Mouse (Mus musculus) small intestine, adult 2 months (tissue): Measurements from ENCODE around the gene Ccer2. TPM values are rescaled to one million over a fixed set of nuclear protein-coding genes. Genes with fewer than 3 reads are reported as not detected.
A peak's percentile ranks its signal among the peaks of the same experiment; 100 is the strongest.

Source experiments
- H3K27ac ChIP-seq: fragments of 200-500 bp; 2 replicates; pipeline ENCODE4 v1.5.1; 2012; ENCODE audit warnings: low read depth, low read length, control low read depth, inconsistent platforms; ENCODE audit not compliant: insufficient read depth
- H3K27me3 ChIP-seq: fragments of 200-500 bp; 2 replicates; pipeline ENCODE4 v1.6.1; 2012; ENCODE audit warnings: mild to moderate bottlenecking, moderate library complexity, low read length, inconsistent platforms; ENCODE audit not compliant: control insufficient read depth, insufficient read depth
- H3K36me3 ChIP-seq: fragments of 200-500 bp; 2 replicates; pipeline ENCODE4 v1.6.1; 2012; ENCODE audit warnings: mild to moderate bottlenecking, low read length, control low read depth, inconsistent platforms; ENCODE audit not compliant: control insufficient read depth, insufficient read depth
- H3K4me1 ChIP-seq: fragments of 200-500 bp; 2 replicates; pipeline ENCODE4 v1.6.1; 2012; ENCODE audit warnings: low read length, inconsistent platforms, mixed read lengths; ENCODE audit not compliant: control insufficient read depth, insufficient read depth, insufficient read length
- H3K4me3 ChIP-seq: fragments of 200-500 bp; 2 replicates; pipeline ENCODE4 v1.5.1; 2012; ENCODE audit warnings: low read depth, mild to moderate bottlenecking, control low read depth, inconsistent platforms, low read length, moderate library complexity
- CTCF ChIP-seq: fragments of 200-500 bp; IDR thresholded peaks from 2 replicates; pipeline ENCODE4 v1.5.1; 2012; ENCODE audit warnings: low read depth, mild to moderate bottlenecking, control low read depth, inconsistent platforms, low read length, moderate library complexity, mixed read lengths; ENCODE audit not compliant: insufficient replicate concordance, insufficient read length; ENCODE audit errors: extremely low read depth
- POLR2A ChIP-seq: fragments of 200-500 bp; IDR thresholded peaks from 2 replicates; pipeline ENCODE4 v1.6.1; 2012; ENCODE audit warnings: low read depth, mild to moderate bottlenecking, control low read depth, inconsistent platforms, low read length, moderate library complexity
- WGBS: fragments of 180-500 bp; shearing (Covaris S2); methylation state at CpG from one replicate; pipeline ENCODE4 v1.1.7; 2018; 5-methylcytosine and 5-hydroxymethylcytosine counted together
- polyA plus RNA-seq: library from polyadenylated mRNA; depleted of rRNA; stranded (reverse); fragments of >200 nt; gene quantifications from 2 replicates; pipeline ENCODE4 v1.2.3, GENCODE M21; 2012; rRNA removed

Ccer2 gene
- polyA plus RNA-seq: not detected in 2 replicates

DNA sequence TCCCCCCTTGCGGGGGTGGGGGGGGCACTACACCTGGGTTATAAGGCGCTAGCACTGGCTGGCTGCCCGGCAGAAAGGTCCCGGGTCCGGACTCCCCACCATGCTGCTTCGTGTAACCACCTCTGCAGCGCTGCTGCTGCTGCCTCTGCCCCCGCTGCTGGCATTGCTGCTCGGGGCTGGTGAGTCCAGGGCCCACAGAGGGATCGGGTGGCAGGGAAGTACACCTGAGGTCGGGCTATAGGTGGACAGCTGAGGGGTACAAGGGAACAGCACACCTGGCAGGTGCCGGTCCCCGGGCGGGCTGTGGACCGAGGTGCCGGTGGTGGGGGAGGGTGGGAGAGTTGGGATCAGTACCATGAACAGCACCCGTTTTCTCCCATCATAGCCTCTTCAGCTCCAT lies at the start of gene Ccer2:
TSS of gene Ccer2 (plus strand) at position 96 of the 400 bp plus-strand sequence.
- no peaks in the 10 kb centered on the region for H3K4me1 ChIP-seq
- H3K36me3 ChIP-seq: peaks cover 30% of the 10 kb centered on the region
- WGBS: 1% methylated on average over 17 of the region's 17 CpGs
- H3K27me3 ChIP-seq: peaks cover 6% of the 10 kb centered on the region
- H3K4me3 ChIP-seq: no peak within 1 kb of the TSS
- H3K27ac ChIP-seq: no peak within 1 kb of the TSS
- no peak for TF ChIP-seq CTCF
- TF ChIP-seq POLR2A: no peak

DNA sequence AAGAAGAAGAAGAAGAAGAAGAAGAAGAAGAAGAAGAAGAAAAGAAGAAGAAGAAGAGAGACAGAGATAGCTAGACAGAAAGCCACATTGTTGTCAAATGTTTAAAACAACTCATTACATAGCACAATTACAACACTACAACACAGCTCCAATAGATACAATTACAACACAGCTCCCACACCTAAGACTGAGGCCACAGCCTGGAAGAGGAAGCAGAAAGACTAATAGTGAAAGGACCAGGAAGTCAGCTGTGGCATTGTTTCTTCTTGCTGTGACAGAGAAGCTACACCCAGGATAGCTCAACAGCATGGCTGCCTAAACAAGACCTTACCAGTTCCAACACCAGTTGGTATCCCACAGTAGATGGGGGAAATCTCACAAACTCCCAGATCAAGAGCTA lies 46.5 kb upstream of the Ccer2 start:
- Histone ChIP-seq H3K27ac (no peak overlapping the region), H3K27me3 (no peaks in the 10 kb centered on the region; the same call in 1 of the 2 replicates), H3K36me3 (no peaks in the 10 kb centered on the region), H3K4me3 (no peak overlapping the region), H3K4me1 (no peaks in the 10 kb centered on the region)
- no peak for TF ChIP-seq CTCF

DNA sequence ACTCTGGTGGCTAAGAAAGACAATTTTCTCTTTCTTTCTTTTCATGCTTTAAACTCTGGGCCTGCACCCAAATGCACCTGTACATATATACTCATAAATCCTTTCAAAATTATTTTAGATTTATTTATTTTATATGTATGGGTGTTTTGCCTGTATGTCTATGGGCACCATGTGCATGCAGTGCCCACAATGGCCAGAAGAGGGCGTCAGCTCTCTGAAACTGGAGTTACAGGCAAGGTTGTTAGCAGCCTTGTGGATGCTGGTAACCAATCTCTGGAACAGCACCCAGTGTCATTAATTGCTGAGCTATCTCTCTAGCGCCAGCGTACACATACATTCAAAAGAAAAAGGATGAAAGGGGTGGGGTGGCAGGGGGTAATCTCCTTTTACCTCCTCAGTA lies 45.0 kb upstream of the Ccer2 start:
- peaks cover 2% of the 10 kb centered on the region; the same call in 1 of the 2 replicates for H3K27me3 ChIP-seq
- no peaks in the 10 kb centered on the region for H3K36me3 ChIP-seq
- H3K4me3 ChIP-seq: no peak overlapping the region
- TF ChIP-seq POLR2A: no peak
- peak; percentile 10; the same call in 1 of the 2 replicates for TF ChIP-seq CTCF
- no peaks in the 10 kb centered on the region for H3K4me1 ChIP-seq
- WGBS: 66% methylated on average over 3 of the region's 3 CpGs
- H3K27ac ChIP-seq: no peak overlapping the region

DNA sequence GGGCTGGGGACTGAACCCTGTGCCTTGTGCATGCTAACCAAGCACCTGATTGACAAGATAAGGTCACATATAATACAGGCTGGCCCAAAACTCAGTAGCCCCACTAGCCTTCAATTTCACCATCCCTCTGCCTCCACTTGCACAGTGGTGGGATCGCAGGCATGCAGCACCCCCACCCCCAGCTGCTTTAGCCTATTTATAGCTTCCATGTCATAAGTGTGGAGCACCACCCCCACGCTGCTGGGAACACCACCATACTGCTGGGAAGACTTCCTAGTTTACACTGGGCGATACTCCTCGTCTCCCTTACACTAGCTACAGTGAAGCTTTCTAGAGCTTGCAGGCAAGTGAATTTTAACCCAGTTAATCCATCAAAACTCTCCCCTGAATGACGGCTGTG lies 41.3 kb upstream of the Ccer2 start:
- no peaks in the 10 kb centered on the region for H3K36me3 ChIP-seq
- WGBS: 86% methylated on average over 5 of the region's 5 CpGs
- no peak overlapping the region for H3K27ac ChIP-seq
- H3K4me3 ChIP-seq: no peak overlapping the region
- H3K27me3 ChIP-seq: peaks cover 11% of the 10 kb centered on the region
- H3K4me1 ChIP-seq: peaks cover 3% of the 10 kb centered on the region; the same call in 1 of the 2 replicates
- TF ChIP-seq POLR2A: no peak
- TF ChIP-seq CTCF: no peak

DNA sequence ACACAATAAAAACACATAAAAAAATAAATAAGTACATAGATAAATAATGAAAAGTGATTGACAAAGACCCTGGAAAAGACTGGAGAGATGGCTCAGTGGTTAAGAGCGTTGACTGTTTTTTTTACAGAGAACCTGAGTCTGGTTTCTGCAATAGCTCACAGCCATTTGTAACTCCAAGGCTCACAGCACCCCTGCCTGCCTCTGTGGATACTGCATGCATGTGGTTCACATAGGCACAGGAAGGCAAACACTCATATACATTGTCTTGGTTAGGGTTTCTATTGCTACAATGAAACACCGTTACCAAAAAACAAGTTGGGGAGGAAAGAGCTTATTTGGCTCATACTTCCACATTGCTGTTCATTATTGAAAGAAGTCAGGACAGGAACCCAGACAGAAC lies 40.4 kb upstream of the Ccer2 start:
- H3K27me3 ChIP-seq: peaks cover 11% of the 10 kb centered on the region
- H3K4me3 ChIP-seq: no peak overlapping the region
- no peaks in the 10 kb centered on the region for H3K36me3 ChIP-seq
- peaks cover 3% of the 10 kb centered on the region; the same call in 1 of the 2 replicates for H3K4me1 ChIP-seq
- TF ChIP-seq POLR2A (no peak), CTCF (no peak)
- no peak overlapping the region for H3K27ac ChIP-seq
- 95% methylated on average over 2 of the region's 2 CpGs for WGBS

DNA sequence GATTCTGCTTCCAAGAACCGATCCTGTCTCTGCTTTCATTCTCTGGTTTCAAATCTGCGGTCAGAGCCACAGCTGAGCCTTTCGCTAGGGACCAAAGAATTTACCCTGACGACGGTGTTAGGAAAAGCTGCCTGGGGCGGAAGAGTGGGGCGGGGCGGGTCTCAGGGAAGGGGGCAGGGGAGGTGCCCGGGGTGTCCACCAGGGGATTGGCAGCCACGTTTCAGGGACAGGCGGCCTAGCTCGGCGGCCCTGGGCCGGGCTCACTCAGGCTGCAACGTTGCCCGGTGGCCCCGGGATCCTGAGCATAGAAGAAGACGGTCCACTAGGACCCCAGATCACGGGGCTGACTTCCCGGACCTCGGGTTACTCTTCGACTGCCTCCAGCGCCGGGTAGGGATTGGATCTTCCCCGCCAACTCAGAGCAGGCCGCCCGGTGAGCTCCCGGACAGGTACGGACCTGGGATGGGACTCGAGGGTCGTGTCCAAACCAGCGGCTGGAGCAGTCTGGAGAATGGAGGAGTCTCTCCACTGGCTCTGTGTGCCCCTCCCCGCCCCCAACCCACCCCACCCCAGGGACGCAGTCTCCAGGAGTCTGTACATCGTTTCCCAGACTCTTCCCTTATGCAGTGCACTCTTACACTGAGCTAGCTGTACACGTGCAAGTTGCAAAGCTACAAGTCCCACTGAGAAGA lies 39.2 kb upstream of the Ccer2 start, which contains the start of gene Fbxo17:
TSS of gene Fbxo17 (plus strand) at position 215 of the 692 bp plus-strand sequence.
- Histone ChIP-seq H3K36me3 (no peaks in the 10 kb centered on the region), H3K27ac (no peak within 1 kb of the TSS), H3K27me3 (peaks cover 11% of the 10 kb centered on the region), H3K4me3 (peak within 1 kb of the TSS; percentile 69), H3K4me1 (peaks cover 3% of the 10 kb centered on the region; the same call in 1 of the 2 replicates)
- TF ChIP-seq CTCF: 0 out of 2 replicates have a peak, but pooled peaks have one; percentile 14
- TF ChIP-seq POLR2A: no peak
- 6% methylated on average over 36 of the region's 36 CpGs for WGBS

DNA sequence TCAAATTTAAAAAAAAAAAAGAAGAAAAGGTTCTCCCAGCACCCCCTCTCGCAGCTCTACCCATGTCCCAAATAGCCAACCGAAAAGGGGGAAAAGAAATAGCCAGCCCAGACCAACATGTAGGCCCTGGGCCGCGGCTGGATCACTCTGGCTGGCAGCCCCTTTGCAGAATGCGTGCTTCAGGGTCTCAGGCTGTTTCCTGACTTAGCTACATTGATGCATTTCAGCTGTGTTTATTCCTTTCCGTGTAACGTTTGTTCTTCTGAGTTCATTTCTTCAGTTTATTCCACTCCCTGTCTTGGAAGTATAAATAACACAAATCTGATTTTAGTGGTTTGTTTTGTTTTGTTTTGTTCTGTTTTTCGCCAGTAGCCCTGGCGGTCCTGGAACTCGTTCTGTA lies 38.2 kb upstream of the Ccer2 start:
- no peaks in the 10 kb centered on the region for H3K36me3 ChIP-seq
- no peak overlapping the region for H3K4me3 ChIP-seq
- TF ChIP-seq POLR2A: no peak
- TF ChIP-seq CTCF: no peak
- H3K4me1 ChIP-seq: peaks cover 3% of the 10 kb centered on the region; the same call in 1 of the 2 replicates
- H3K27me3 ChIP-seq: peaks cover 11% of the 10 kb centered on the region
- no peak overlapping the region for H3K27ac ChIP-seq
- 84% methylated on average over 10 of the region's 10 CpGs for WGBS

DNA sequence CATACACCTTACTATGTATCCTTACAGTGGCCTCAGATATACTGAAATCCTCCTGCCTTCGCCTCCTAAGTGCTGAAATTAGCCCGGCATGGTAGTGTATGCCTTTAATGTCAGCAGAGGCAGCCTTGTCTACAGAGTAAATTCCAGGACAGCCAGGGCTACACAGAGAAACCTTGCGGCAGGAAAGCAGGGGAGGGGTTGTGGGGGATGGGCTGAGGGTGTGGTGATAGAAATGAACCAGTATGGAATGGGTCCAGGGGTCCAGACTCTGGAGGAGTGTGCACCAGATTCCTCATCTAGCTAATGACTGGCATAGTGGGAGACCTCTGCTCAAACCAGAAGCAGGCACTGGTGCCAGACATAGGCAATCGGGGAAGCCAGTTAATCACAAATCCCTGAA lies 36.8 kb upstream of the Ccer2 start:
- WGBS: 51% methylated on average over 4 of the region's 4 CpGs
- H3K4me3 ChIP-seq: no peak overlapping the region
- TF ChIP-seq CTCF: no peak
- no peak for TF ChIP-seq POLR2A

More for the DNA sequence above, 36.8 kb upstream of the Ccer2 start:
- Histone ChIP-seq H3K36me3 (no peaks in the 10 kb centered on the region), H3K27ac (no peak overlapping the region), H3K4me1 (peaks cover 3% of the 10 kb centered on the region; the same call in 1 of the 2 replicates), H3K27me3 (peaks cover 11% of the 10 kb centered on the region)
